Mouse (Mus musculus) central nervous system, embryonic 11.5 days (tissue): ENCODE results near the gene Vim. TPM values are rescaled to one million over a fixed set of nuclear protein-coding genes. Genes with fewer than 3 reads are reported as not detected.

ENCODE experiments used
- polyA plus RNA-seq: library from polyadenylated mRNA; depleted of rRNA; stranded (reverse); fragments of >200 nt; gene quantifications from 2 replicates; pipeline ENCODE4 v1.2.3, GENCODE M21; 2012; rRNA removed

Gene Vim
- polyA plus RNA-seq, result 1,372 and 2,988 TPM in 2 replicates

DNA sequence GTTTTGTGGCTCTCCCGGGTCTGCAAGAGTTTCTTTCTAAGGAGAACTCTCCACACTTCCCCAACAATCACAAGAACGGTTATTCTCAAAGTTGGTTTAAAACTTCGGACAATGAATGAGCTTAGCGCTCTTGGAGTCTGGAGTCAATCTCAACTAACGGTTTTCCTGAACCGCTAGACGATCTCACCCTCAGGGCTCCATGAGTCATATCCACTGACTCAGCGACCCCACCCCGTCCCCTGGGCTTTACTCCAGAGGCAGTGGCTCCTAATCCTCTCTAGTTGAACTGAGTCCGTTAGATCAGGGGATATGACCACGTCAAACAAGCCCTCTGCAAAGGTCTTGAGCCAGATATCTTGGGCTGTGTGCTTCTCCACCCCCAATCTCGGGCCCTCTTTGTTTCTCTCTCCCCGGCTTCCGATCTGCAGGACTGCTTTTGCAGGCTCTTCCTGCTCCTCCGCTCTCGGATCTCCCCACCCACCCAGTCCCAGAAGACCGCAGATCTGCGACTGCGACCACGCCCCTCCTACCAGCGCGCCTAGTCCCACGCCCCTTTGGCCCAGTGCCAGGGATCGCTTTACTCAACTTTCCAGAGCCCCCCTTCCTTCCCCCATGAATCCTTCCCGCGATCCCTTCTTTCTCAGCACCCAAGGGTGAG, at the start of gene Vim:
Vim (plus strand) TSS at position 520 of the 658 bp plus-strand sequence.

GRCm38 (mm10) chr2:13544193-13544824, 29.4 kb upstream of the Vim start, which contains the start of gene Trdmt1:
Trdmt1 (minus strand) TSS chr2:13544668.

Other genes starting within 250 kb of the Vim start
- gene Cubn, start 82.1 kb upstream of the Vim start, polyA plus RNA-seq, result 0.19 and 0.27 TPM in 2 replicates
- 6.8 and 9.3 TPM in 2 replicates for gene Trdmt1, start 29.3 kb upstream of the Vim start, polyA plus RNA-seq
- 0.13 and 0.35 TPM in 2 replicates for gene St8sia6, start 220.1 kb downstream of the Vim start, polyA plus RNA-seq